Mouse (Mus musculus) neural tube, embryonic 14.5 days (tissue): ENCODE measurements at regions not wholly inside any gene's neighbourhood (a gene's known extent, or its start where the extent isn't known, plus 50 kb on each side); places are given as distances from the start of the nearest gene placed in this dataset.

Experiments used
- ATAC-seq: fragments of 200-750 bp; cut with Nextera tagmentation; 2 replicates; pipeline ENCODE4 v1.8.0; 2017; ENCODE audit warnings: low read depth, mild to moderate bottlenecking, moderate TSS enrichment, moderate library complexity
- H3K27ac ChIP-seq: fragments of 300-500 bp; sonication (generic); 2 replicates; pipeline ENCODE4 v1.5.1; 2014; ENCODE audit warnings: low read depth, mild to moderate bottlenecking, control low read depth, low read length, moderate library complexity, mixed read lengths
- H3K27me3 ChIP-seq: fragments of 300-500 bp; sonication (generic); 2 replicates; pipeline ENCODE4 v1.6.1; 2014; ENCODE audit warnings: low read length; ENCODE audit not compliant: control insufficient read depth, insufficient read depth
- H3K36me3 ChIP-seq: fragments of 300-500 bp; sonication (generic); 2 replicates; pipeline ENCODE4 v1.6.1; 2014; ENCODE audit warnings: low read length, mixed read lengths; ENCODE audit not compliant: control insufficient read depth, insufficient read depth
- H3K4me1 ChIP-seq: fragments of 300-500 bp; sonication (generic); 2 replicates; pipeline ENCODE4 v1.6.1; 2014; ENCODE audit warnings: low read length; ENCODE audit not compliant: control insufficient read depth, insufficient read depth
- H3K4me2 ChIP-seq: fragments of 300-500 bp; sonication (generic); 2 replicates; pipeline ENCODE4 v1.6.1; 2014; ENCODE audit warnings: mild to moderate bottlenecking, low read depth, low read length, control low read depth
- H3K4me3 ChIP-seq: fragments of 300-500 bp; sonication (generic); 2 replicates; pipeline ENCODE4 v1.5.1; 2014; ENCODE audit warnings: low read depth, low read length, control low read depth, mixed read lengths
- H3K9ac ChIP-seq: fragments of 300-500 bp; sonication (generic); replicated peaks from 2 replicates; pipeline ENCODE4 v1.6.1; 2014; ENCODE audit warnings: low read depth, mild to moderate bottlenecking, control low read depth, low read length, mixed read lengths
- H3K9me3 ChIP-seq: fragments of 300-500 bp; sonication (generic); 2 replicates; pipeline ENCODE4 v1.6.1; 2016; ENCODE audit warnings: low read length; ENCODE audit not compliant: control insufficient read depth
- WGBS: fragments of 180-500 bp; shearing (Covaris S2); extraction: QIAGEN DNeasy Blood & Tissue Kit; methylation state at CpG from one replicate; pipeline ENCODE4 v1.1.7; 2014; 5-methylcytosine and 5-hydroxymethylcytosine counted together

DNA sequence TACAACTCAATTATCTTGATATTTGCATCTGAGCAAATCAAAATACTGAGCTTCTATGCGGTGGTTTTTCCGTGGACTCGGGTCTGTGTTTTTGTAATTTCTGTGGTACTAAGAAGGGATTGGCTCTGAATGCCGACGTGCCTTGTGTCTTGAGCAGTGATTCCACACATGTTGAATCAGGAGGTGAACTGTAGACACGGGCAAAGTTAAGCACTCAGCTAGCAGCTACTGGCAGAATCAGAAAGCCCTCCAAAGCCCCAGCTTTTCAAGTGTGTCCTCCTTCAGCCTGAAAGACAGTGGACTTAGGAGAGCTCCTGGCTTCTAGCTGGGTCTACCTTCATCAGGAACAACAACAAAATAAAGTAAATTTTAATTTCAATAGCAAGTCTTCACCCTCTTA lies 462.9 kb upstream of the Pou3f3 start:
- Histone ChIP-seq H3K4me1 (no peaks in the 10 kb centered on the region), H3K9ac (no peak overlapping the region), H3K4me2 (no peak overlapping the region), H3K36me3 (no peaks in the 10 kb centered on the region), H3K4me3 (no peak overlapping the region), H3K27ac (no peak overlapping the region), H3K27me3 (no peaks in the 10 kb centered on the region), H3K9me3 (no peaks in the 10 kb centered on the region)
- 85% methylated on average over 6 of the region's 6 CpGs for WGBS
- no peak for ATAC-seq

DNA sequence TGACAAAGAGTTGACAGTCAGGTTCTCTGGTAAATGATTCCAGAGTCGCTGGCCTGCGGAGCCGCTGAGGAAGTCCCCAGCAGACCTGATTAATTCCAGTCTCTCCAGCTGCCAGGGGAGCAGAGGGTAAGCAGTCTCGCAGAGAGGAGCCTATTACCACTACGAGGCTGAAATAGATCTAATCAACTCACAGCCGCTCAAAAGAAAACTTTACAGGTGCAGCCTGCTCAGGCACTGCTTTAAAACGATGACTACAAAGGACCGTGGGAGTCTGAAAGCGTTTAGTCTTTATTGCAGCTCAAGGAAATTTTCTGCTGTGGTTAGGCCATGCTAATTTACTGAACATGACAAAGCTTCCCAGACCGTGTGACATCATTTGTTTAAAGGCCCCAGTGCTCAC lies 462.3 kb upstream of the Pou3f3 start:
- 0 out of 2 replicates have a peak, but pooled peaks have one; percentile 47 for ATAC-seq
- 6% methylated on average over 10 of the region's 10 CpGs for WGBS
- Histone ChIP-seq H3K9me3 (no peaks in the 10 kb centered on the region), H3K4me3 (no peak overlapping the region), H3K4me1 (no peaks in the 10 kb centered on the region), H3K36me3 (no peaks in the 10 kb centered on the region), H3K27ac (no peak overlapping the region), H3K4me2 (no peak overlapping the region), H3K9ac (no peak overlapping the region), H3K27me3 (no peaks in the 10 kb centered on the region)

DNA sequence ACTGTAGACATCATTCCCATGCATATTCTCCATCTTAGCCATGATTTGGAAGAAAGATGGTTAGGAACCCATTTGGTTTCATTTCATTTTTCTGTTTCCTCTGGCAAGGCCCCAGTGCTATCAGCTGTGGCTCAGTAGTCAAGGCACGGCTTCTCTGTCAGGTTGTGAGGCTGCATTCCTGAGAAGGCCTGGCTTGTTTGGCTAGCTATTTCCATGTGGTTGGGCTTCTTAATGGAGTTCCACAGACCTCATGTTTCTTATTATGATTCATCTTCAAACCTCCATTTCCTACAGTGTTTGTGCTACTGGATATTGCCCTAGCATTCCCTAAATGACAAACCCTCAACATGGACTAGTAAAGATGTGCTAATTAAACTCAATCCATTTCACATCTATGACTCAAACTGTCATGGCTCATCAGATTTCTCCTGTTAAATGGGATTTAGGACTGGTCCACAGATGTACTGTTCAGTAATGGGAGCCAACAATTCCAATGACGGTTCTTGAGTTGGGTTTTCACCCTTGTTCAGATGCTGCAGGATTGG lies 459.0 kb upstream of the Pou3f3 start:
- 78% methylated on average over 2 of the region's 2 CpGs for WGBS
- H3K36me3 ChIP-seq = no peaks in the 10 kb centered on the region
- H3K4me1 ChIP-seq = no peaks in the 10 kb centered on the region

DNA sequence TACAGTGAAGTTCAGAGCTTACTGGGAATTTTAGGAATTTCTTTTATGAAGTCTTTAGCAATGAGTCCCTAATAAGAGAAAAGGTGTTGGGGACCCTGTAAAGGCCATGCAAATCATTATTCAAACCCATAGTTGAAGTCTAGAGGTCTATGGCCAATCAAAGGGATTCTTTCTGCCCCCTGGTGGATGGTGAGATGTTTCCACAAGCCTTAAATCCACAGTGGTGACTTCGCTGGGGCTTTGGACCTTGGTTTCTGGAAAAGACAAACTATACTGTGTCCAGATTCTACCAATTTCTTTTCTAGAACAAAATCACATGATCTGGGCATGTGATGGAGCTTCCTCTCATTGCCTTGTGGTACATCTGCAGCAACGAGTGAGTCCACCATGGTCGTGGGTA lies 457.2 kb upstream of the Pou3f3 start:
- no peaks in the 10 kb centered on the region for H3K9me3 ChIP-seq
- 89% methylated on average over 3 of the region's 3 CpGs for WGBS
- H3K4me1 ChIP-seq = peaks cover 2% of the 10 kb centered on the region; the same call in 1 of the 2 replicates
- H3K4me3 ChIP-seq = no peak overlapping the region
- no peaks in the 10 kb centered on the region for H3K27me3 ChIP-seq
- no peak overlapping the region for H3K4me2 ChIP-seq
- H3K36me3 ChIP-seq = no peaks in the 10 kb centered on the region
- no peak overlapping the region for H3K9ac ChIP-seq
- H3K27ac ChIP-seq = no peak overlapping the region
- no peak for ATAC-seq

More for the DNA sequence above, 459.0 kb upstream of the Pou3f3 start:
- Histone ChIP-seq H3K4me2 (no peak overlapping the region), H3K27ac (no peak overlapping the region), H3K9me3 (no peaks in the 10 kb centered on the region), H3K9ac (no peak overlapping the region), H3K4me3 (no peak overlapping the region), H3K27me3 (no peaks in the 10 kb centered on the region)
- no peak for ATAC-seq

- H3K27me3 ChIP-seq = no peaks in the 10 kb centered on the region
- no peak overlapping the region for H3K4me2 ChIP-seq
- H3K4me3 ChIP-seq = no peak overlapping the region
- WGBS = 47% methylated on average over 9 of the region's 9 CpGs
- H3K27ac ChIP-seq = no peak overlapping the region
- peaks cover 4% of the 10 kb centered on the region; the same call in 1 of the 2 replicates for H3K4me1 ChIP-seq
- no peaks in the 10 kb centered on the region for H3K36me3 ChIP-seq
- H3K9me3 ChIP-seq = no peaks in the 10 kb centered on the region
- no peak for ATAC-seq
- H3K9ac ChIP-seq = no peak overlapping the region
Observed at GRCm38 (mm10) chr1:42241172-42241571, 454.4 kb upstream of the Pou3f3 start.

DNA sequence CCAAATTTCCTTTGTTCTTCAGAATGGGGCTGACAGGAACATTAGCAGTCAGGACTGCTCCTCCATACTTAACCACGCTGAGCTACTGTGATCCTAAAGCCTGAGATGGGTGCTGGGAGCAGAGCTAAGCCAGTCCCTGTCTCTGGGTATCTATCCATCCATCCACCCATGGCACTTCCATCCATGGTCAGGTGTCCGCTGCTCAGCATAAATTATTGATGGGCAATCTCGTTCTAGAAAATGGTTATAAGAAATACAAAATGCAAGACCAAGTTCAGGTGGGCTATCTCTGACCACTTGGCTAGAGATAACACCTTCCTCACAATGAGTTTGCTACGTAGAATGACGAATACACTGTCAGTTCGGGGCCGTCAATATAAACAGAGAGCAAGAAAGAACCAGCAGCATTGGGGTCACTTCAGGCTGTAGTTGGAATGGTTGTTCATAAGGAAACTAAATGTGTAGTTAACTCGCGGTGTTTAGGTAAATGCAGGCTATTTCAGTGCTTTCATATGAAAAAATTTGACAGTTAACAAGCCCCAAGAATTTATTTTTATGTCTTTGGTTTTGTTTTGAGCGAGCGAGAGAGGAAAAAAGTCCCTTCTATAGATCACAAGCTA lies 453.9 kb upstream of the Pou3f3 start:
- no peaks in the 10 kb centered on the region for H3K27me3 ChIP-seq
- no peak overlapping the region for H3K27ac ChIP-seq
- ATAC-seq = no peak
- H3K4me2 ChIP-seq = no peak overlapping the region
- H3K4me3 ChIP-seq = no peak overlapping the region
- H3K4me1 ChIP-seq = peaks cover 4% of the 10 kb centered on the region; the same call in 1 of the 2 replicates
- 85% methylated on average over 11 of the region's 11 CpGs for WGBS
- H3K9ac ChIP-seq = no peak overlapping the region
- H3K36me3 ChIP-seq = no peaks in the 10 kb centered on the region
- no peaks in the 10 kb centered on the region for H3K9me3 ChIP-seq

DNA sequence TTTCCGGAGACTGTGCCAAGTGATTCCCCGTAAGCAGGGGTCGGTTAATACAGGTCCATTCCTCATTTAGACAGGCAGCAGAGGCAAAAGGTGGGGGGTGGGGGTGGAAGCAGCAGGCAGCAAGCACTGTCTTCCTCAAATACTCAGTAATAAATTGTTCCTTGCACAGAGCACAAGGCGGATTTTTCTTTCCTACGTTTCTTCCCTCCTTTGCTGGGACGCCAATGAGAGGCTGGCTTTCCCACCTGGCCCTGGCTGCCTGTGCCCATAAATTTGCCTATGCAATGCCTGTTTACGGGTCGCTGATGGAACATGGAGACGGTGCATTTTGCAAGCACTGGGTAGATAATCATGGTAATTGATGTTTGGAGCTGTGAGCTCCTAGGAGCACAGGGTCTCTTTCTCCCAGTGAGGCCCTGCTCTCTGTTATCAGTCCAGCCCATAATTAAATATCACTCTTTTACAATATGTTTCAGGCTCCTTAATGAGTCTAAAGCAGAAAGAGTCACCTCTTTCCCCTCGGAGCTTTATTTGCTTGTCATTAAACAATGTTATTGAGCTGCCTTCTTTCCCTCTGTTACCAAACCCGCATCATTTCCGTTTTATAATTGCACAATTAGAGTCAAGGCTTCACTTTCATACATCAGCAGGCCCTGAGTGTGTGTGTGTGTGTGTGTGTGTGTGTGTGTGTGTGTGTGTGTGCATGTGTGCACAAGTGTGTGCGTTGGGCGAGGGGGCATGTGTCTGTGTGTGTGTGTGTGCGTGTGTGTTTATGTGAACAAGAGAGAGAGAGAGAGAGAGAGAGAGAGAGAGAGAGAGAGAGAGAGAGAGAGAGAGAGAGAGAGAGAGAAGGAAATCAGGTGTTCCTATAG lies 452.7 kb upstream of the Pou3f3 start:
- Histone ChIP-seq H3K4me3 (no peak overlapping the region), H3K9ac (no peak overlapping the region), H3K9me3 (no peaks in the 10 kb centered on the region), H3K36me3 (no peaks in the 10 kb centered on the region), H3K27me3 (no peaks in the 10 kb centered on the region), H3K4me2 (no peak overlapping the region), H3K27ac (peak overlapping the region; percentile 64), H3K4me1 (peaks cover 4% of the 10 kb centered on the region; the same call in 1 of the 2 replicates)
- 17% methylated on average over 15 of the region's 15 CpGs for WGBS
- peak; percentile 74 for ATAC-seq

GRCm38 (mm10) chr1:42243458-42243855 lies 452.1 kb upstream of the Pou3f3 start:
- H3K4me3 ChIP-seq = no peak overlapping the region
- H3K4me1 ChIP-seq = peaks cover 4% of the 10 kb centered on the region; the same call in 1 of the 2 replicates
- peak overlapping the region; percentile 64; the same call in 1 of the 2 replicates for H3K27ac ChIP-seq
- H3K4me2 ChIP-seq = peak overlapping the region; percentile 38
- no peaks in the 10 kb centered on the region for H3K36me3 ChIP-seq
- no peak overlapping the region for H3K9ac ChIP-seq
- 10% methylated on average over 5 of the region's 5 CpGs for WGBS
- H3K9me3 ChIP-seq = no peaks in the 10 kb centered on the region
- peak; percentile 60 for ATAC-seq
- no peaks in the 10 kb centered on the region for H3K27me3 ChIP-seq

DNA sequence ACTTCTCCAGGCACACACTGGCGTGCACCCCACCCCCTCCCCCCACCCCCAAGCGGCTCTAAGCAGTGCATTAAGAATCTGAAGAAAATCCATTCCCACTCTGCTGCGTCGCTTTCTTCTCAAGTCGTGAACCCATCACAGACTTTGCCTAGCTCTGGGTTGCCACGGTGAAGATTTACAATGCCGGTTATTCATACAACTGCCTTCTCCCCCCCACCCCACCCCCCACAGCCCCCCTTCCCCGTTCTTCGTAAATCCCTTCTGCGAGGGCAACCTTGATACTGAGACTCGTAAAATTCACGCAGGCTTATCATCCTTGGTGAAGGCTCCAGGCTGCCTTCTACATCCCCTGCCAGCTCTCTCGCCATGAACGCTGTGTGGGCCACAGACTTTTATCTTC lies 451.7 kb upstream of the Pou3f3 start:
- Histone ChIP-seq H3K4me1 (peaks cover 4% of the 10 kb centered on the region; the same call in 1 of the 2 replicates), H3K36me3 (no peaks in the 10 kb centered on the region), H3K9ac (no peak overlapping the region), H3K9me3 (no peaks in the 10 kb centered on the region), H3K4me3 (no peak overlapping the region), H3K27me3 (no peaks in the 10 kb centered on the region), H3K27ac (no peak overlapping the region), H3K4me2 (peak overlapping the region; percentile 38)
- peak; percentile 78 for ATAC-seq
- 0% methylated on average over 14 of the region's 14 CpGs for WGBS
